Mouse (Mus musculus) urinary bladder, postnatal 25 days (tissue): Measurements from ENCODE around the gene Prkab1.

ENCODE experiments used
- DNase-seq: peaks from one replicate; pipeline ENCODE4 v3.0.0; 2022; ENCODE audit warnings: low spot score

Gene Prkab1

DNA sequence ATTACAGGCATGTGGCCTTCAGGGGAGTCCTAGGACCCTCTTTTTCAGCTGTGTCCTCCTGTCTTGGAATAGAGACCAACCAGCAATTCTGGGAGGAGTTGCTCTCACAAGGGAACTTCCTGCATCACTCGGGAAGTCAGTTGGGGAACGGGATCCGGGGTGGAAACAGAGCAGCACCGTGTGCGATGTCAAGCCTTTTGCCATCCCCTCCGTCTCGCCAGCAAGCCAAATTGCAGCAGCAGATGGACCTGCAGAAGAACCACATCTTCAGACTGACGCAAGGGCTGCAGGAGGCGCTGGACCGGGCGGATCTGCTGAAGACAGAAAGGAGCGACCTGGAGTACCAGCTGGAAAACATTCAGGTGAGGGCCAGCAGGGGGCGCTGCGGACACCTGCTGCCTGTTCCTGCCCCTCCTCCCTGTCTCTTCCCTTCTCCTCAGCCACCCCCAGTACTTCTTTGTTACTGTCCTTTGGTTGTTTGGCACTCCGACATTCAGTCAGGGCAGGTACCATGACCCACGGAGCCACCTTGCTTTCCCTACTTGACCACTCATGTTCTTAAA lies 45.1 kb downstream of the Prkab1 start:
- no peak for DNase-seq

GRCm38 (mm10) chr5:115978255-115978654 lies 46.1 kb downstream of the Prkab1 start:
- DNase-seq, result no peak

DNA sequence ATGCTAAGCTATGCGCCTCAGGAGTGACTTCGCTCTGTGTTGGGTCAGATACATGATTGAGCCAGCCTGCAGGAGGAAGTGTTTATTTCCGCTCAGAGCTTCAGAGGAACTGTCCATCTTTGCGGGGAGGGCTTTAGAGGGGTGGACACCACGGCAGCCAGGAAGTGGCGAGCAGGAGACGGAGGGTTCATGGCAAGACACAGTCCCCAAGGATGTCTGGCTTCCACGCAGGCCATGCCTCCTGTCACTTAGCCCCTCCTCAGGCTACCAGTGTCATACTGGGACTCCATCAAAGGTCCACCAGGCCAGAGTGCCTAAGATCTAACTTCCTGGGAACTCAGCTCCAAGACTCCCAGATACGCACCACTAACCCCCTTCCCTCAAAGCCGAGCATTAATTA lies 46.6 kb downstream of the Prkab1 start:
- no peak for DNase-seq

DNA sequence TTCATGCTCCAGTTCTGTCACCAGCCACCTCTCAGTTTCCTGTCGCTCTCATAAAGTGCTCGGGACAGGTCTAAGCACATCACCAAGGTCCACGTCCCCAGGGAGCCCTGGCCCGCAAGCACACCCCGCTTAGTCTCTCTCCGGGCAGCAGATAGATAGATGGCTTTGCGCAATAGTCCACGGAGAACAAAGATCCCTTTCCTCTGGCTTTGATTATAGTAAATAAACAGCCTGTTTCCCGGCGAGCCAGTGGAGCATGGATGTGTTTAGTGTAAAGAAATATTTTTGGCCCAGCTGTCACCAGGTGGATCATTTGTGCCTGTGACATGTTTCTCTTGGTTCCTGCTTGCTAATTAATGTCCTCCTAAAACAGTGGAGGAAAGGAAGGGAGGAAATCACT lies 47.0 kb downstream of the Prkab1 start:
- DNase-seq, result no peak

GRCm38 (mm10) chr5:115976446-115976845 lies 47.9 kb downstream of the Prkab1 start:
- DNase-seq, result no peak

GRCm38 (mm10) chr5:115975672-115976071 lies 48.6 kb downstream of the Prkab1 start:
- no peak for DNase-seq

DNA sequence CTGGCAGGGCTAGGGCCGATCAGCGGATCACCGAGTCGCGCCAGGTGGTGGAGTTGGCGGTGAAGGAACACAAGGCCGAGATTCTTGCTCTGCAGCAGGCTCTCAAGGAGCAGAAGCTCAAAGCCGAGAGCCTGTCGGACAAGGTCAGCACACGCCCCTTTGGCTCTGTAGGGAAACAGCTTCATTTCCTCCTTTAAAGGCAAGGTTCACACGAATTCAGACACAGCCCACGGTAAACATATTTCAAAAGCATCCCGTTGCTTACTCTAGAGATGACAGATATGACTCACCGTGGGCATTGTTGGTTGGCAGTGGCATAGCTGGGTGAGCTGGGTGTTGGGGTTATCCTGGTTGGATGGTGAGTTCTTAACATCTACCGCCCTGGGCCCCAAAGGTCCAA lies 53.1 kb downstream of the Prkab1 start:
- DNase-seq, result peak; percentile 22
